Mouse (Mus musculus): ENCODE measurements at regions not wholly inside any gene's neighbourhood (a gene's known extent, or its start where the extent isn't known, plus 50 kb on each side); places are given as distances from the start of the nearest gene placed in this dataset.

GRCm38 (mm10) chr1:42490856-42491643 is 204.5 kb upstream of the Pou3f3 start:
- DNase-seq (ENCODE audit: low spot score) (peak; percentile 42), ATAC-seq (ENCODE audit: low read depth) (peak; percentile 47)
- Histone ChIP-seq H3K4me2 (ENCODE audit: low read depth, low read length) (peak overlapping the region; percentile 63), H3K36me3 (ENCODE audit: control insufficient read depth, insufficient read depth, low read length) (no peaks in the 10 kb centered on the region), H3K9ac (ENCODE audit: low read depth, low read length) (peak overlapping the region; percentile 54), H3K4me3 (ENCODE audit: low read depth, low read length) (peak overlapping the region; percentile 35), H3K27ac (replicated peaks; ENCODE audit: low read depth, low read length) (no peak overlapping the region), H3K9me3 (ENCODE audit: control insufficient read depth, low read length) (no peaks in the 10 kb centered on the region), H3K4me1 (ENCODE audit: control insufficient read depth, insufficient read depth, low read length) (peaks cover 10% of the 10 kb centered on the region), H3K27me3 (replicated peaks; ENCODE audit: control insufficient read depth, insufficient read depth, low read length) (peaks cover 26% of the 10 kb centered on the region)
- 19% methylated on average over 11 of the region's 11 CpGs for WGBS

- peak; percentile 13 for DNase-seq (ENCODE audit: low spot score)
- Histone ChIP-seq H3K36me3 (ENCODE audit: control insufficient read depth, insufficient read depth, low read length) (no peaks in the 10 kb centered on the region), H3K27me3 (replicated peaks; ENCODE audit: control insufficient read depth, insufficient read depth, low read length) (peaks cover 26% of the 10 kb centered on the region), H3K9ac (ENCODE audit: low read depth, low read length) (peak overlapping the region; percentile 54), H3K4me3 (ENCODE audit: low read depth, low read length) (peak overlapping the region; percentile 35), H3K9me3 (ENCODE audit: control insufficient read depth, low read length) (no peaks in the 10 kb centered on the region), H3K4me2 (ENCODE audit: low read depth, low read length) (peak overlapping the region; percentile 63), H3K4me1 (ENCODE audit: control insufficient read depth, insufficient read depth, low read length) (peaks cover 10% of the 10 kb centered on the region), H3K27ac (replicated peaks; ENCODE audit: low read depth, low read length) (no peak overlapping the region)
- ATAC-seq (ENCODE audit: low read depth) = peak; percentile 53
- WGBS = 2% methylated on average over 35 of the region's 35 CpGs
These were observed 203.8 kb upstream of the Pou3f3 start for GRCm38 (mm10) chr1:42491644-42492277.

- H3K9me3 ChIP-seq (ENCODE audit: control insufficient read depth, low read length) = no peaks in the 10 kb centered on the region
- no peak overlapping the region for H3K4me3 ChIP-seq (ENCODE audit: low read depth, low read length)
- ATAC-seq (ENCODE audit: low read depth) (no peak), DNase-seq (ENCODE audit: low spot score) (no peak)
- H3K27ac ChIP-seq (replicated peaks; ENCODE audit: low read depth, low read length) = no peak overlapping the region
- H3K36me3 ChIP-seq (ENCODE audit: control insufficient read depth, insufficient read depth, low read length) = no peaks in the 10 kb centered on the region
- 78% methylated on average over 3 of the region's 3 CpGs for WGBS
- peaks cover 17% of the 10 kb centered on the region for H3K27me3 ChIP-seq (replicated peaks; ENCODE audit: control insufficient read depth, insufficient read depth, low read length)
- H3K9ac ChIP-seq (ENCODE audit: low read depth, low read length) = no peak overlapping the region
- peaks cover 9% of the 10 kb centered on the region for H3K4me1 ChIP-seq (ENCODE audit: control insufficient read depth, insufficient read depth, low read length)
- H3K4me2 ChIP-seq (ENCODE audit: low read depth, low read length) = no peak overlapping the region
These were observed 199.5 kb upstream of the Pou3f3 start for GRCm38 (mm10) chr1:42496022-42496421.

GRCm38 (mm10) chr1:42496433-42496832 is 199.1 kb upstream of the Pou3f3 start:
- Histone ChIP-seq H3K4me3 (ENCODE audit: low read depth, low read length) (no peak overlapping the region), H3K36me3 (ENCODE audit: control insufficient read depth, insufficient read depth, low read length) (no peaks in the 10 kb centered on the region), H3K9me3 (ENCODE audit: control insufficient read depth, low read length) (no peaks in the 10 kb centered on the region), H3K4me1 (ENCODE audit: control insufficient read depth, insufficient read depth, low read length) (peaks cover 5% of the 10 kb centered on the region), H3K4me2 (ENCODE audit: low read depth, low read length) (no peak overlapping the region), H3K27me3 (replicated peaks; ENCODE audit: control insufficient read depth, insufficient read depth, low read length) (peaks cover 13% of the 10 kb centered on the region), H3K27ac (replicated peaks; ENCODE audit: low read depth, low read length) (no peak overlapping the region), H3K9ac (ENCODE audit: low read depth, low read length) (no peak overlapping the region)
- ATAC-seq (ENCODE audit: low read depth) (no peak), DNase-seq (ENCODE audit: low spot score) (no peak)
- WGBS = 66% methylated on average over 6 of the region's 6 CpGs

- Histone ChIP-seq H3K9me3 (ENCODE audit: control insufficient read depth, low read length) (no peaks in the 10 kb centered on the region), H3K4me1 (ENCODE audit: control insufficient read depth, insufficient read depth, low read length) (no peaks in the 10 kb centered on the region), H3K4me2 (ENCODE audit: low read depth, low read length) (no peak overlapping the region), H3K27me3 (replicated peaks; ENCODE audit: control insufficient read depth, insufficient read depth, low read length) (no peaks in the 10 kb centered on the region), H3K27ac (replicated peaks; ENCODE audit: low read depth, low read length) (no peak overlapping the region), H3K36me3 (ENCODE audit: control insufficient read depth, insufficient read depth, low read length) (no peaks in the 10 kb centered on the region), H3K4me3 (ENCODE audit: low read depth, low read length) (no peak overlapping the region), H3K9ac (ENCODE audit: low read depth, low read length) (no peak overlapping the region)
- ATAC-seq (ENCODE audit: low read depth) (no peak), DNase-seq (ENCODE audit: low spot score) (no peak)
- WGBS = 83% methylated on average over 7 of the region's 7 CpGs
These were observed 196.7 kb upstream of the Pou3f3 start for GRCm38 (mm10) chr1:42498901-42499300.

GRCm38 (mm10) chr1:42504491-42504890 is 191.1 kb upstream of the Pou3f3 start:
- H3K9ac ChIP-seq (ENCODE audit: low read depth, low read length) = no peak overlapping the region
- no peaks in the 10 kb centered on the region for H3K27me3 ChIP-seq (replicated peaks; ENCODE audit: control insufficient read depth, insufficient read depth, low read length)
- H3K27ac ChIP-seq (replicated peaks; ENCODE audit: low read depth, low read length) = no peak overlapping the region; the same call in 1 of the 2 replicates
- WGBS = 69% methylated on average over 9 of the region's 9 CpGs
- no peaks in the 10 kb centered on the region for H3K36me3 ChIP-seq (ENCODE audit: control insufficient read depth, insufficient read depth, low read length)
- no peak overlapping the region for H3K4me3 ChIP-seq (ENCODE audit: low read depth, low read length)
- 0 out of 2 replicates have a peak, but pooled peaks cover 3% of the 10 kb centered on the region for H3K4me1 ChIP-seq (ENCODE audit: control insufficient read depth, insufficient read depth, low read length)
- no peak for DNase-seq (ENCODE audit: low spot score)
- no peaks in the 10 kb centered on the region for H3K9me3 ChIP-seq (ENCODE audit: control insufficient read depth, low read length)
- ATAC-seq (ENCODE audit: low read depth) = no peak
- no peak overlapping the region for H3K4me2 ChIP-seq (ENCODE audit: low read depth, low read length)

- Histone ChIP-seq H3K27me3 (replicated peaks; ENCODE audit: control insufficient read depth, insufficient read depth, low read length) (no peaks in the 10 kb centered on the region), H3K4me2 (ENCODE audit: low read depth, low read length) (no peak overlapping the region), H3K4me1 (ENCODE audit: control insufficient read depth, insufficient read depth, low read length) (0 out of 2 replicates have a peak, but pooled peaks cover 3% of the 10 kb centered on the region), H3K9me3 (ENCODE audit: control insufficient read depth, low read length) (no peaks in the 10 kb centered on the region), H3K9ac (ENCODE audit: low read depth, low read length) (no peak overlapping the region), H3K4me3 (ENCODE audit: low read depth, low read length) (no peak overlapping the region), H3K27ac (replicated peaks; ENCODE audit: low read depth, low read length) (no peak overlapping the region), H3K36me3 (ENCODE audit: control insufficient read depth, insufficient read depth, low read length) (no peaks in the 10 kb centered on the region)
- ATAC-seq (ENCODE audit: low read depth) (no peak), DNase-seq (ENCODE audit: low spot score) (no peak)
- 69% methylated on average over 10 of the region's 10 CpGs for WGBS
These were observed 190.4 kb upstream of the Pou3f3 start for GRCm38 (mm10) chr1:42505048-42505729.

- DNase-seq (ENCODE audit: low spot score) (no peak), ATAC-seq (ENCODE audit: low read depth) (no peak)
- Histone ChIP-seq H3K4me1 (ENCODE audit: control insufficient read depth, insufficient read depth, low read length) (no peaks in the 10 kb centered on the region), H3K27me3 (replicated peaks; ENCODE audit: control insufficient read depth, insufficient read depth, low read length) (no peaks in the 10 kb centered on the region), H3K36me3 (ENCODE audit: control insufficient read depth, insufficient read depth, low read length) (no peaks in the 10 kb centered on the region), H3K27ac (replicated peaks; ENCODE audit: low read depth, low read length) (no peak overlapping the region), H3K9ac (ENCODE audit: low read depth, low read length) (no peak overlapping the region), H3K9me3 (ENCODE audit: control insufficient read depth, low read length) (0 out of 2 replicates have a peak, but pooled peaks cover 3% of the 10 kb centered on the region), H3K4me3 (ENCODE audit: low read depth, low read length) (no peak overlapping the region), H3K4me2 (ENCODE audit: low read depth, low read length) (no peak overlapping the region)
- WGBS = 94% methylated on average over 3 of the region's 3 CpGs
These were observed 181.2 kb upstream of the Pou3f3 start for GRCm38 (mm10) chr1:42514417-42514816.

Measured in embryonic facial prominence, embryonic 14.5 days (tissue).